Mouse (Mus musculus) adrenal gland, postnatal 36 days (tissue): ENCODE data around the gene Zdhhc17. TPM values are rescaled to one million over a fixed set of nuclear protein-coding genes. Genes with fewer than 3 reads are reported as not detected.

Experiments used
- DNase-seq, 2 experiments: peaks; one replicate each; pipeline ENCODE4 v3.0.0; 2021; ENCODE audit warnings: mixed read lengths in 1 of 2
- total RNA-seq, 2 experiments: library from RNA; stranded (reverse); gene quantifications; 2 replicates each; pipeline ENCODE4 v1.2.3; 2021

The Zdhhc17 gene
- total RNA-seq, 2 experiments from 2014 or later: 34.6 to 40.1 TPM

DNA sequence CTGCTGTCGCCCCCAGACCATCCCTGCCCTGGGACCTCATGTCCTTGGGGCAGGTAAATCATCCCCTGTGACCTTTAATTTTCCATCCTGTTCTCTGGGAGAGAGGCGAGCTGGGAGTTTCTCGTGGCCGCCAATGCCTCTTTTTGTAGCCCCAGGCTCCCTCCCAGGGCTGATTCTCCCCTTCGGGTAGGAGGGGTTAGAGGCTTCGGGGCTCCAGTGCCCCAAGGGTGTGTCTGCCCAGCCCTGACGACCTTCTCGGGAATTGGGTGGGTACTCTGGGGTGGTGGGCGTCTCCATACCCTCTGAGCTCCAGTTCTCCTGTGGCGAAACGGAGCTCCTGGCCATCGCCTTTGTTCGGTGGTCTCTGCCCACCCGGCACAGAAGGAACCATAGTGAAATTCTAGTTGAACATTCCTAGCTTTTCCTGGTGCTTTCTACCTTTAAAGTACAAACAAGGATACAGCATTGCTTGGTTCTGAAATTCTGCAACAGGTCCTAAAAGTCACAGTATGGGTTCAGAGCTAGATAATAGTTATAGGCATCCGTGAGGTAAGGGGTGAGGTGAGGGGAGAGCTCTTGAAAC, 89.5 kb downstream of the Zdhhc17 start:
- no peak for DNase-seq

DNA sequence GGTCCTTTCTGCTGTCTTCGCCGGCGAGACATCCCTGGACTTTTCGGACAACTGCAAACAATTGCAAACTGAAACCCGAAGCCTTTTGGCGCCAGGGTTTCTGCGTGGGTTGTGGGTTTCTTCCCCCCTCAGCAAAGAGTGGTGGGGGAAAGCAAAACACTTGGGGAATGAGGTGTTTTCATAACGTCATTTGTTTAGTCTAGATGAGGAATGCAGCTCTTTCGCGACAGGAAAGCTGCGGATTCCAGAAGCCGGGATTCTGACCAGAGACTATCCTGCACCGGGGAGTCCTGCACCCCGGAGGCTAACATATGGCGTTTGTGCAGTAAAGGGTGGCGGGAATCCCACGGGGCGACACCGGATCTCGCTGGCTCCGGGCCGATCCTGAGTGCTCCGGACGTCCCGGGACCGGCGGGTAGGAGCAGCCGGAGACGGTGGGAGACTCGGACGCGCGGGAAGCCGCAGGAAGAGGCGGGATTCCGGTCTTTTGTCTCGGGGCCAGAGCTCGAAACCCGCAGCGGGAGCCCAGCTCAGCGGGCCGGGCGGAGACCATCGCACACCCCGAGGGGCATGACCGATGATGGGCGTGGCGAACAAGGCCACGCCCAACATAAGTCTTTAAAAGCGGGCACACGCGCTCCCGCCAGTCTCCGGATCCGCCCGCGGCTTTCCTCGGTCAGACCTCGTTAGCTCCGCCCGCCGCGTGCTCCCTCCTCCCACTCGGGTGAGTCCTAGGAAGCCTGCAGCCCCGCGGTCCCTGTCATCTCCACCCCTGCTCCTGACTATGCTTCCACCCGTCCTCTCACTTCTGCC, 90.2 kb downstream of the Zdhhc17 start, which contains the start of gene Csrp2:
TSS of gene Csrp2 (plus strand) at position 259 of the 813 bp plus-strand sequence.
- DNase-seq: peak; percentile 95 to 96

GRCm38 (mm10) chr10:110918414-110919391, 91.2 kb downstream of the Zdhhc17 start:
- peak in 1 of 2 experiments; percentile 25 for DNase-seq

DNA sequence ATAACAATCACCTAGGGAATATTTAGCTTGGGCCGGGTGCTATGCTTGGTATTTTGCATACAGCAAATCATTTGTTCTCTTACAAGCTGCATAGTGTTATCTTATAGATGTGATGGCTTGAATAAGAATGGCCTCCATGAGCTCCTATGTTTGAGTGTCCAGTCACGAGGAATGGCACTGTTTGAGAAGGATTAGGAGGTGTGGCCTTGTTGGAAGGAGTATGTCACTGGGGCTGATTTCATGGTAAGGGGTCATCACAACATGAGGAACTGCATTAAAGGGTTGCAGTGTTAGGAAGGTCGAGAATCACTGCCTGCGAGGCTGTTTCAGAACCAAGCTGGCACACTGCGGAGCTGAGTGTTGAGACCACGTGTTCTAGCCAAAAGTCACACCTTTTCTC, 92.4 kb downstream of the Zdhhc17 start:
- DNase-seq: no peak

DNA sequence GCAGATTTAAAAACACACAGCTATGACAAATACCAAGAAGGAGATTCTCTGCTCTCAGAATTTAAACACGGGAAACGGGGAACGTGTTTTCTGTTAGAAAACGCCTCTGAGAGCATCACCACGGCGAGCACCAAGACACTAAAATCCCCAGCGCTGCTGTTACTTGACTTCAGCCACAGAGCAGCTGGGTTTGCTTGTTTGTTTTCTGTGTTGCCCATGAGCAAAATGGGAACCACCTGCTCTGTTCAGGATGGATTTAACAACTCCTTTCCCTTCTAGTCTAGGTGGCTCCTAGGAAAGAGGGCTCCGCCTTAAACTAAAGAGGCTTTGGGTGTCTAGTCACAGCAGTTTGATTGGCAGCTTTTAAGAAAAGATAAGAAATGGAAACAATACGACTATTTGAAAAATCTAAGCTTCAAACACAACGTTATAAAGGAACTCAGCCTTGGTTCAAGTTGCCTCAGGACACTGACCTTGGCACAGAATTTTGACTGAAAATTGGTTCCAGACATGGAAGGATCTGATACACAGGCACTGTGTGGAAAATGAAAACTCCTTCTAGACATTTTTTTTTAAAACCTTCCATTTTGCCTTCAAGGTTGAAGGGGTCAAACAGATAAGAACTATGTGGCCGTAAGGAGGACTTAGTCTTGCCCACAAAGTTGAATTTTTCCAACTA, 93.1 kb downstream of the Zdhhc17 start:
- no peak for DNase-seq

- DNase-seq: no peak
These were observed 106.1 kb downstream of the Zdhhc17 start for GRCm38 (mm10) chr10:110903862-110904261.

GRCm38 (mm10) chr10:110899744-110900501, 110.0 kb downstream of the Zdhhc17 start:
- no peak for DNase-seq

Other genes with a start within 250 kb of the Zdhhc17 start
- 100 to 1,000 TPM; 188 to 212 TPM for gene Csrp2, start 90.4 kb downstream of the Zdhhc17 start, total RNA-seq
- gene Osbpl8, start 154.6 kb upstream of the Zdhhc17 start, total RNA-seq: 10 to 100 TPM; 26.1 to 30.9 TPM